Mouse (Mus musculus): ENCODE data around the gene Ppif. TPM values are rescaled to one million over a fixed set of nuclear protein-coding genes. Genes with fewer than 3 reads are reported as not detected.
A peak's percentile ranks its signal among the peaks of the same experiment; 100 is the strongest.

Gene Ppif
- polyA plus RNA-seq, 1 experiment from 2014 or later, result 26.4 TPM

GRCm38 (mm10) chr14:25666668-25667376 is 27.1 kb upstream of the Ppif start:
- H3K9ac ChIP-seq, result no peak overlapping the region
- no peaks in the 10 kb centered on the region for H3K9me3 ChIP-seq
- peaks cover 60% of the 10 kb centered on the region for H3K36me3 ChIP-seq
- no peaks in the 10 kb centered on the region for H3K27me3 ChIP-seq
- WGBS, result 77% methylated on average over 2 of the region's 2 CpGs
- H3K4me3 ChIP-seq, result no peak overlapping the region
- no peak overlapping the region for H3K4me2 ChIP-seq
- ATAC-seq (ENCODE audit: insufficient number of reproducible peaks, low FRiP score, low TSS enrichment, low read depth), result no peak
- H3K27ac ChIP-seq, result 0 out of 2 replicates have a peak overlapping the region, but pooled peaks have one; percentile 0
- H3K4me1 ChIP-seq, result no peaks in the 10 kb centered on the region

DNA sequence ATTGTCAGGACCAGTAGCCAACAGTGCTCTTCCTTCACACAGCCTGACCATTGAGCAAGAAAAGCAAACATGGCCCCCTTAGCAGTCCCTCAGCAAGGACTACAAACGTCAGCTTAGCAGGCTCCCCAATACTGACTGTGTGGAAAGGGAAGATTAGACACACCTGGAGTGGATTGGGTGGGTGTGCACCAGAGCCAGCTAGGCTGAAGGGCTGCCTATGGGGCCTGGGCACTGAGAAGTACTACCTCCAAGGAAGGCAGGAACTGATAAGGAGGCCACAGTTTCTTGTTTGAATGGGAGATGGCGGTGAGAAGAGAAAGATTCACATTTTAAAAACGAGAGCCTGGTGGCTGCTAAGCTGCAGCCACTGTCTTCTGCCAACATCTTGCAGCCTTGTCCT is 26.4 kb upstream of the Ppif start:
- Histone ChIP-seq H3K9ac (no peak overlapping the region), H3K9me3 (no peaks in the 10 kb centered on the region), H3K4me3 (no peak overlapping the region), H3K4me1 (no peaks in the 10 kb centered on the region), H3K27me3 (no peaks in the 10 kb centered on the region), H3K36me3 (peaks cover 53% of the 10 kb centered on the region), H3K27ac (no peak overlapping the region), H3K4me2 (no peak overlapping the region)
- WGBS, result 81% methylated on average over 3 of the region's 3 CpGs
- no peak for ATAC-seq (ENCODE audit: insufficient number of reproducible peaks, low FRiP score, low TSS enrichment, low read depth)

DNA sequence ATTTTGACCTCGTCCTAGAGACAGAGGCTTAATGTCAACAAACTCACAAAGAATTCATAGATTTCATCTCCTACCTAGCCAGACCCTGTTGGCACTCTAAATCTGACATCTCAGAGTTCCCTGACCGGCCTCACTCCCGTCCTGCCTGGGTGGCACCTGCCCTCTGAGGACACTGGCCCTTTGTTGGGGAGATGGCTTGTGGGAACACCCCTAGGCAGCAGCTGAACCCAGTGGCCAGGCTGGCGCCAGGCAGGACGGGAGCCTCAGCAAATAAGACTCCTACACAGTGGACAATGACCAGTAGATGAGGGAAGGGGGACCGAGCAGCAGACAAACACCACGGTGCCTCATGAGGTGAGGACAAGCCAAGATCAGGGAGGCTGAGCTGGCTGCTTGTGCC is 14.3 kb upstream of the Ppif start:
- H3K9me3 ChIP-seq, result no peaks in the 10 kb centered on the region
- no peaks in the 10 kb centered on the region for H3K27me3 ChIP-seq
- 64% methylated on average over 7 of the region's 7 CpGs for WGBS
- no peaks in the 10 kb centered on the region for H3K4me1 ChIP-seq
- H3K27ac ChIP-seq, result no peak overlapping the region
- 0 out of 2 replicates have a peak, but pooled peaks have one; percentile 52 for ATAC-seq (ENCODE audit: insufficient number of reproducible peaks, low FRiP score, low TSS enrichment, low read depth)
- no peak overlapping the region for H3K9ac ChIP-seq
- H3K4me3 ChIP-seq, result no peak overlapping the region
- H3K4me2 ChIP-seq, result no peak overlapping the region
- H3K36me3 ChIP-seq, result no peaks in the 10 kb centered on the region

DNA sequence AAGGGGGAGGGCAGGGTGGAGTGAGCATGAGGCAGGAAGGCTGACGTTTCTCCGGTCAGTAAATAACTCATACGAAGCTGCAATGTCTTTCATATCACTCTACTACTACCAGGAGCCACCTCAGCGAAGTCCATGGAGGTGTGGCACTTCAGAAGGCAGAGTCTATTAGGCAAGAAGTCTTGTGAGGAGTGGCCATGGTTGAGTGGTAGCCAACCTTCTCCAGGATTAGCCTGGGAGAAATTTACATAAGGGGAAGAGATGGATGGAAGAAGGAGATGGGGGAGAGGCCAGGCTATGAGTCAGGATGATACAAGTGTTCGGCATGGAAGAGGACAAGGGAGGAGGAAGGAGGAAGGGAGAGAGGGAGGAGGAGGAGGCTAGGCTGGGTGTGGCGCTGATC is 11.9 kb upstream of the Ppif start:
- no peak overlapping the region for H3K4me3 ChIP-seq
- no peaks in the 10 kb centered on the region for H3K9me3 ChIP-seq
- no peak overlapping the region for H3K4me2 ChIP-seq
- H3K36me3 ChIP-seq, result no peaks in the 10 kb centered on the region
- no peak overlapping the region for H3K27ac ChIP-seq
- WGBS, result 79% methylated on average over 6 of the region's 6 CpGs
- peaks cover 5% of the 10 kb centered on the region for H3K4me1 ChIP-seq
- no peak overlapping the region for H3K9ac ChIP-seq
- no peaks in the 10 kb centered on the region for H3K27me3 ChIP-seq
- no peak for ATAC-seq (ENCODE audit: insufficient number of reproducible peaks, low FRiP score, low TSS enrichment, low read depth)

- Histone ChIP-seq H3K36me3 (no peaks in the 10 kb centered on the region), H3K9me3 (no peaks in the 10 kb centered on the region), H3K4me2 (no peak overlapping the region), H3K4me1 (peaks cover 5% of the 10 kb centered on the region), H3K4me3 (no peak overlapping the region), H3K27ac (no peak overlapping the region; the same call in 1 of the 2 replicates), H3K27me3 (no peaks in the 10 kb centered on the region), H3K9ac (no peak overlapping the region)
- WGBS, result 52% methylated on average over 7 of the region's 7 CpGs
- no peak for ATAC-seq (ENCODE audit: insufficient number of reproducible peaks, low FRiP score, low TSS enrichment, low read depth)
Observed at GRCm38 (mm10) chr14:25686216-25686945, 7.6 kb upstream of the Ppif start.

DNA sequence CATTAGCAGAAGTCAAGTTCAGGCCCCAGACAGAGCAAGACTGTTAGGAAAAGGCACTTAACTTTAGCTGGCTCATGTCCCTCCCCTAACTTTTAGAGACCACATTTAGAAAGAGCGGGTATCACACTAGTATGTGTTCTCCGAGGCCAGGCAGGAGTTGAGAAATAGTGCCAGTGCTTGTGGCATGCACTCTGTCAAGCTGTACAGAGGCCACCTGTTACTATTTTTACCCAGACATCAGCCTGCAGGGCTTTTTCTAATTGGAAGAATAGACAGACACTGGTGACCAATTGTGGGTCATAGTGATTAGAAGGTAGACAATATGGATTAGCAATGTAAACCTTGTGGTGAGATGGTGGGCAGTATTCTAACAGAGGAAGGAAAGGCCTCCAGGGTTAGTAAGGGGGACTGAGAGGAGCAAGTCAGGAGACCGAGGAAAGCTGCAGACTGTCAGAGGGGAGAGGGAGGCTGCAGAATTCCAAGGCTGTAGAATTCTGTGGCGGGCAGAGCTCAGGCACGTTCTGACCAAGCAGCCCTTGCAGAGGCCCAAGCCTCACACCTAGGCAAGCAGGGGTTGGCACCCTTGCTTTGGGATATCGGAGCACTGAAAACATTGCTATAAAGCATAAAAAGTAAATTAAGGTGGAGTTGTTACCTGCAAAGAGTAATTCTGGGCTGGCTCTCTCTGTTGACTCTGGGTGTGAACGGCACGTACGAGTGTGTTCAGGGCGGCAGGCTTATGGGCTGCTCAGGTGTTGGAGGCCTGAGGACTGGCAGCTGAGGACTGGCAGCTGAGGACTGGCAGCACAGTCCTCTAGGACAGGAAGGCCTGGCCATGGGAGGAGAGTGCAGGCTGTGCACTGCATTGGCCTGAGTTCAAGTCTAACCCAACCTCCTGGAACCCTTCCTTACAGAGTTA is 6.7 kb upstream of the Ppif start:
- no peak overlapping the region for H3K9ac ChIP-seq
- no peak overlapping the region for H3K27ac ChIP-seq
- H3K36me3 ChIP-seq, result no peaks in the 10 kb centered on the region
- H3K4me1 ChIP-seq, result peaks cover 5% of the 10 kb centered on the region
- no peaks in the 10 kb centered on the region for H3K9me3 ChIP-seq
- no peak for ATAC-seq (ENCODE audit: insufficient number of reproducible peaks, low FRiP score, low TSS enrichment, low read depth)
- H3K4me2 ChIP-seq, result no peak overlapping the region
- H3K27me3 ChIP-seq, result no peaks in the 10 kb centered on the region
- 74% methylated on average over 10 of the region's 10 CpGs for WGBS
- no peak overlapping the region for H3K4me3 ChIP-seq

- H3K4me3 ChIP-seq, result peak overlapping the region; percentile 91
- no peaks in the 10 kb centered on the region for H3K9me3 ChIP-seq
- H3K9ac ChIP-seq, result no peak overlapping the region
- WGBS, result 63% methylated on average over 6 of the region's 6 CpGs
- H3K36me3 ChIP-seq, result peaks cover 23% of the 10 kb centered on the region
- H3K27me3 ChIP-seq, result no peaks in the 10 kb centered on the region
- no peak for ATAC-seq (ENCODE audit: insufficient number of reproducible peaks, low FRiP score, low TSS enrichment, low read depth)
- H3K27ac ChIP-seq, result no peak overlapping the region
- H3K4me2 ChIP-seq, result peak overlapping the region; percentile 90
- H3K4me1 ChIP-seq, result peaks cover 33% of the 10 kb centered on the region
Observed at GRCm38 (mm10) chr14:25693271-25693887, 575 bp upstream of the Ppif start.

DNA sequence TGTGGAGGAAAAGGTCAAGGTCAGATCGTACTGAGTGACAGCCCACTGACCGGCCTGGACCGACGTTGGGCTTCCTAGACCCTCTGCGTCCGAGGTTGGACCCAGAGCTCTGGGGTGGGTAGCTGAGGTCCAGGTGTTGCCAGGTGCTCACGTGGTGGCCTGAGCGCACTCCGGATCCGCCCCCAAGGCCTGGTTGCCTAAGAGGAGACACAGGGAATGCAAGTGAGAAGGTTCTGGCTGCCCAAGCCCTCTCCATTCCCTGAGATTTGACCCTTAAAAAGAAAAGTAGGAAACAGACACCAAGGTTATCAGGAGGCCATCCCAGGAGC is 579 bp downstream of the Ppif start:
- Histone ChIP-seq H3K27ac (peak overlapping the region; percentile 59; the same call in 1 of the 2 replicates), H3K9me3 (no peaks in the 10 kb centered on the region), H3K9ac (peak overlapping the region; percentile 87), H3K4me1 (peaks cover 33% of the 10 kb centered on the region), H3K4me3 (peak overlapping the region; percentile 91), H3K27me3 (no peaks in the 10 kb centered on the region), H3K36me3 (peaks cover 35% of the 10 kb centered on the region), H3K4me2 (peak overlapping the region; percentile 90)
- 2% methylated on average over 10 of the region's 10 CpGs for WGBS
- no peak for ATAC-seq (ENCODE audit: insufficient number of reproducible peaks, low FRiP score, low TSS enrichment, low read depth)

DNA sequence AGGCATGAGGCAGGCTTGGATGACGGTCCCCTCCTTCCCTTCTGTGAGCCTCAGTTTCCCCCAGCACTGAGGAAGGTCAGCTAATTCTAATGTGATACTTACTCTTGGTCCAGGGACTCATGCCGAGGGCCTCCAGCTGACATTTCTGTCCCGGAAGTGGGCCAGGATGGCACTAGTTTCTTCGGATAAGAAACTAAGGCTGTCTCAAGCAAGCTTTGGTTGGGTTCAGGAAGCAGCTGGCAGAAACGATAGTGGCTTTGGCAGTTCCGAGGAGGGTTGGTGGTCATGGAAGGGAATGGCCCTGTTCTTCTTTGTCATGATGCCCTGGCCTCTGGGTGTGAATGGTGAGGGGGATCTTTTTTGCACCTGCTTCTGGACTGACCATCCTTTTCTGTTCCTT is 1.1 kb downstream of the Ppif start:
- WGBS, result 46% methylated on average over 6 of the region's 6 CpGs
- Histone ChIP-seq H3K9ac (no peak overlapping the region), H3K4me3 (peak overlapping the region; percentile 91), H3K36me3 (peaks cover 40% of the 10 kb centered on the region), H3K27ac (no peak overlapping the region), H3K4me2 (peak overlapping the region; percentile 90), H3K4me1 (peaks cover 33% of the 10 kb centered on the region), H3K27me3 (no peaks in the 10 kb centered on the region), H3K9me3 (no peaks in the 10 kb centered on the region)
- no peak for ATAC-seq (ENCODE audit: insufficient number of reproducible peaks, low FRiP score, low TSS enrichment, low read depth)

DNA sequence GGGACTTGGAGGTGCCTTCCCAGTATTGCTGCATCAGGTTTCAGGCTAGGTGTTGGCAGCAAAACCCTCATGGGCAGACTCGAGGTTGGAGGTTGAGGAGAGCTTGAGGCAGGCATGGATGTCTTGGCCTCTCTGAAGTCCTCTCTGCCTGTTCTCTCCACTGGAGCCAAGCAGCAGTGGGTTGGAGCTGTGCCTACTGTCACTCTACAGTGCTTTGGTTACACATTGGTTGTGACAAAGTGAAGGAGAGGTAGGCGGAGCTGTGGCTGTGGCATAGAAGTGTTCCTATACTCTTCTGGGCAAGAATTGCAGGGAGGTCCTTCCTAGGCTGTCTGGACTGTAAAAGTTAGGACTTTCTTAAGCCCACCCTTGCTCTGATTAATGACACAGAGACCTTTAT is 2.4 kb downstream of the Ppif start:
- H3K27ac ChIP-seq, result no peak overlapping the region
- H3K36me3 ChIP-seq, result peaks cover 41% of the 10 kb centered on the region
- no peak for ATAC-seq (ENCODE audit: insufficient number of reproducible peaks, low FRiP score, low TSS enrichment, low read depth)
- no peaks in the 10 kb centered on the region for H3K9me3 ChIP-seq
- no peak overlapping the region for H3K9ac ChIP-seq
- 62% methylated on average over 2 of the region's 2 CpGs for WGBS
- H3K4me2 ChIP-seq, result no peak overlapping the region
- H3K4me3 ChIP-seq, result no peak overlapping the region
- peaks cover 33% of the 10 kb centered on the region for H3K4me1 ChIP-seq
- no peaks in the 10 kb centered on the region for H3K27me3 ChIP-seq

DNA sequence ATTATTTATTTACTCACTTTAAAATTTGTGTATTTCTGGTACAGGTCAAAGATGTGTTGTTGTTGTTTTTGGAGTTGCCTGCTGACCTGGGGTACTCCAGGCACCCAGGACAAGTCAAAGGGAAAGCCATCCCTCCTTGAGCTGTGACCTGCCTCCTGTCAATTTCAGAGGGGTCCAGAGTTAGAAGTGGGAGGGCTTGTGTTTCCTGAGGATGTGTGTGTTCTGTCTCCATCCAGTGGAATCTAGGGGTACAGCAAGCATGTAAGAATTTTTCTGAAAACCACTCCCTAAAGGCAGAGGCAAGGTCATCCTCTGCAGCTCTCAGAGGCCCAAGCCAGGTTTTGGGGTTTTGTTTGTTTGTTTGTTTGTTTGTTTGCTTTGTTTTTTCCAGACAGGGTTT is 8.0 kb downstream of the Ppif start:
- no peaks in the 10 kb centered on the region; the same call in 1 of the 2 replicates for H3K4me1 ChIP-seq
- no peaks in the 10 kb centered on the region for H3K27me3 ChIP-seq
- peaks cover 32% of the 10 kb centered on the region for H3K36me3 ChIP-seq
- no peak overlapping the region for H3K4me2 ChIP-seq
- H3K9me3 ChIP-seq, result no peaks in the 10 kb centered on the region
- H3K9ac ChIP-seq, result no peak overlapping the region
- no peak overlapping the region for H3K4me3 ChIP-seq
- no peak for ATAC-seq (ENCODE audit: insufficient number of reproducible peaks, low FRiP score, low TSS enrichment, low read depth)
- no peak overlapping the region for H3K27ac ChIP-seq

Measured in limb, embryonic 15.5 days (tissue).